Mouse (Mus musculus) spleen, postnatal 10 days (tissue): ENCODE data around the gene Mdfic.
A peak's percentile ranks its signal among the peaks of the same experiment; 100 is the strongest.

Experiments
- DNase-seq, 2 experiments: peaks; one replicate each; pipeline ENCODE4 v3.0.0; 2021 to 2022; ENCODE audit warnings: low spot score in 2 of 2

Mdfic gene

DNA sequence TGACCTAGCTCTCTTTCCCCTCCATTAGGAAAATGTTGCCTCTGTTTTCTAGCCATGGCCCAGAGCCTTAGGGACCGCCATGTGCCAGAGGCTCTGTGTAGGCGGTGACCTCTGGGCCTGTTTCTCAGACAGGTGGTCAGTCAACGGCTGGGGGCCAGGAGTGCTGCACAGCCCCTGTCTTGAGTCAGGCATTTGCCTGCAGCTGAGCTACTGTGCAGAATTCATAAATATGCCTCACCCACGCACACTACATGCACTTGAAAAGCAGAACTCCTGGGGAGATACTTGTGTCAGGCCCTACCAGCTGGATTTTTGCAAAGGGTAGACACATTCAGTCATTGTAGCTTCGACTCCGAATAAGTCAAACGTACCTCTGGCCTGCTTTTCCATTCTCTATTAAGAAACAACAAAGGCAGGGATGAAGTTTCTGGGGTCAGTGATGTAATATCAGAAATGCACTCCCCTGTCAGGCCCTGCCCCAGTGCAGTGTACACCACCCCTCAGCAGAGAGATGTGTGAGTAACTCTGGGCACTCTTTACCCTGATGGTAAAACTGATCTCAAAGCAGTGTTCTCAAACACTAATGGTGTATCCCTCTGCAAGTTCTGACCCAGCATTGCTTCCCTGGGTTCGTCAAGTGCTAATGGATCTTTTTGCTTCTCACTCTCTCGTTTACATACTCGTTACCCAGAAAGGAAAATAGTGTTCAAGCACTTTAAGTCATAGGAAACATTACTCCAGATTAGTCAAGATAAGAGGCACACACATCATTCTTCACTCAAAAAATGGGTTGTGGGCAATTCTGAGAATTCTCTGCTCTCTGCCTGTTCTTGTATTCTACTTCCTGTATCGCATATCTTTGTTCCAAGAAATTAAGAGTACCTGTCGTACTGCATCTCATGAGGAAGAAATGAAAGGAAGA is 72.5 kb downstream of the Mdfic start:
- no peak for DNase-seq

DNA sequence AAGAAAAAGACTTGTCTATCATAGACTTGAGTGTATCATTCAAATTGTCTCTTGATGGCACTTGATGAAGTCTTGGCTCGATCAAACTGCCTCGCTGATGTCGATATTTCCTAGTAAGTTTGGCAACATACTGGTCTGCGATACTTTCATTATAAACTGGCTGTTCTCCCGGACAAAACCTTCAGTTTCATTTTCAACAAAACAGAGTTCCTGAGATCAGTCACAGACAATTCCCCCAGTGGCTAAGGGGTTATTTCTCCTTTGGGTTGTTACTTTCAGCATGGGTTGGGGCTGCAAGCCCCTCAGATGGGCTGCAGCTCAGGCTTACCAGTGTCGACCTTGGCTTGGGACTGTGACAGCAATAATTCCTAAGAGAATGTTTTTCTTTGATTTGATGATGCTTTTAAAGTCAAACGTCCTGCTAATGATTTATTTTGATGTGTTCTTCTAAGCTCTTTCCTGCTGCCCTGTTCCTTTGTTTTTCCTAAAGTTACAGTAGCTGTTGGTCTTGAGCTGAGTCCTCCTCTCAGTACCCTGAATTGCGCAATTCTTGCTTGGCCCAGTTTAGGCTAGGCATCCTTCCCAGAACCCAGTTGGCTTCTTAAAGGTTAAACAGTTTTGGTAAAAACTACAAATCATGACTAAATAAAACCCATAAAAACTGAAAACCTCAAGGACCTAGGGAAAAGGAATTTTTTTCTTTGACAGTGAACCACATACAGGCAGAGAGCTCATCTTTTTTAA is 73.3 kb downstream of the Mdfic start:
- no peak for DNase-seq

DNA sequence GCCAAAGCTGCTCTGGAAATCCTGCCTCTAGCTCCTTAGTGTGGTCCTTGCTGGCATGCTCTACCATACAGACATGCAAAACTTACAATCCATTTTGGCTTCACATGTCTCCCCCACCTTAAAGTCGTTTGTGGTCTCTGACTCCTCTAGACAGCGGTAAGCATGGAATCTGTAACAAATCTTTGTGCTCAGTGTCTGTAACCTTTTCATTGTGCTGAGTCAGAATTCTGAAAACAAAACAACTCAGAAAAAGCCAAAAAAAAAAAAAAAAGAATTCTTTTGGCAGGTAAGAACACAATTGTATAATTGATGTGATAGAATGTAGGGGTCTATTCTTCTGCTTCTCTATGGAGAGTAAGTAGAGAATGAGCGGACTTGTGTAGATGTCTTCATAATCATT is 74.3 kb downstream of the Mdfic start:
- no peak for DNase-seq

DNA sequence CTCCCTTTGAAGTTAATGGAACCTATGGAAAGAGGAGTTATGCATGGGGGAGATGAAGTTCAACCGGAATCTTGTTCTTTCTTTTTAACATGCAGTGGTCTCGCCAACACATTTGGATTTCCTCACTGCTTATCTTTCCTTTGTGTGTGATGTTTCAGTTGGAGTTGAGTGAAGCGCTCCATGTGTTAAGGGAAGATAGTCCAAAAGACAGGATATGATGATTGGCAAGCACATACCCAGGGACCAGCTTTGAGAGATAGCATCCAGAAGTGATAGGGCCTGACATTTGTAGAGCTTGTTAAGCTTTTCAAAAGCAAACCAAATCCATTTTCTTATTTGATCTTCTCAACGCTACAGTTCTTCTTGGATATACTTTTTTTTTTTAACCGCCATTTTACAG is 86.9 kb downstream of the Mdfic start:
- DNase-seq = no peak

DNA sequence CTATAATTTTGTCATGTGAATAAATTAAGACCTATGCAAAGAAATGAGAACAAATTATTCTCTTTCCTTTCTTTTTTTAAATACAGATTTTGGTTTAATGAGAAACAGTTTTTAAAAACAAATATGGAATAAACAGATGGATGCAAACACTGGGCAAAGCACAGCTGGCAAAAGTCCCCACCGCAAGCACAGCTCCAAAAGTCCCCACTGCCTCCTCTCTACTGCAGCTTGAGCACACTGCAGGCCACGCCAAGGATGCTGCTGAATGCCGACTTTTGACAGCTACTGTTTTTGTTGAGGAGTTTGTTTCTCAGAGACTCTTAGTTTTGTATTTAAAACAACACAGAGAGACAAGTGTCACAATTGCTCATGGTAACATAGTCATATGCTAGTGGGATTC is 104.8 kb downstream of the Mdfic start:
- DNase-seq = no peak

DNA sequence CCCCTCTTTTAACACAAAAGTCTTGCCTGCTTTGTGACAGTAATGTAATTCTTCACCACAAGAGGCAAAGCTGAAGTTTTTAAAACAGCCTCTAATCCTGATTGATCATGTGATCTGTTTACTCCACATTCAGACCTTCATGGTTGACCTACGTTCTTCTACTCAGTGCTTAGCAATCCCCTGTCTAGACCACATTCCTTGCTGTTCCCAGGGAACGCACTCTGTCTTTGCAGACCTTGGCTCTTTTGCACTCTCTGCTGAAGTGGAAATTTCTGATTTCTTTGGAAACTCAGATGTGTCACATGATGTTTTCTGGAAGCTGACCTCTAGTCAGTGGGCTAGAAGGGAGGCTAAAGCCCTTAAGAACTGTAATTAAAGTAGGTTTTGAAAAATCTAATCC is 109.4 kb downstream of the Mdfic start:
- DNase-seq = no peak

DNA sequence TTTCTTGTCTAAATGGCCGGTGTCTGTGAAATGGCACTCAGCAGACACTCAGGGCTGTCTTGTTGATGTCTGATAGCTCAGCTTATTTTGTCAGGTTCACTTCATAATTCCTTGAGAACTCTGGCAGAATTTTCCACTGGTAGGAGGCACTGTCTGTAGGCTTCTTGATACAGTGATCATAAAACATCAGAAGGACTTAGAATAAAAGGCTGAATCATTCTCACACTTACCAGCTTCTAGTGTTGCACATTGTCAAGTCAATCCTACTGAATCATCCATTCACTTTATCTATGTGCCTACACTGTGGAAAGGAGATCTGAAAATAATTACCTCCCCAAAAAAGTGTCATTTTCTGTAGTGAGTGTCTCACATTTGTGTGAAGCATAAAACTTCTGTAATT is 110.2 kb downstream of the Mdfic start:
- DNase-seq = no peak

DNA sequence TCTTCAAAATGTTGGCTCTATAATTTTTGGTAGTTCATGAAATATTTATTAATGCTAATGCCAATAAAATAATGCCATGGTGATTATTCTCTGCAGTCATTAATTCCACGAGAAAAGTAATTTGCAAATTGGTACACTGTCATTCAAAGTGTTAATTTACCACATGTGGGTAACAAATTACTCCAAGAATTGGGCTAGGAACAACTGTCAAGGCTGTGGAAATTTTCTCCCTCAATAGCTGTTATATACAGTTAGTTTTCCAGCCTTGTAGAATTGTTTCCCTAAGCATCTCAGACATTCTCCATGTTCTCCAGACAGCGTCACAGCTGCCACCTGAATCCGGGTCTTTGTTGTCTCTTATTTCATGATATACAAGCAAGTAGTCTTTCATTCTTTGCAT is 117.2 kb downstream of the Mdfic start:
- DNase-seq = no peak

DNA sequence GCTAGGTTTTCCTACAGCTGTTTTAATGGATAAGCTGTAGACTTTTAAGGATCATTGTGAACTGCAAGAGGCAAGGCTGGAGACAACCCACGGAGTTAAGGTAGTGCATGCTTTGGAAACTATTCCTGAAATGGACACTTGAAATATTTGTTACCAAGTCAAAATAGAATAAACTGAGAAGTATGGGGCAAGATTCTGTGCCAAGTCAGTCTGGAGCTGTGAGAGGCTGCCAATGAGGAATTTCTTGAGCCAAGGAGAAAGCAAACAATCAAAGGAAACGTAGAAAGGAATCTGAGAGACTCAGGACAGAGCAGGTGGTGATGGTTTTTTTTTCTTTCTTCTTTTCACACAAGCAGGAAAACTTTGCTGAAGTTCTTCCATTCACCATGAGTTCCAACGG is 119.4 kb downstream of the Mdfic start:
- no peak for DNase-seq

DNA sequence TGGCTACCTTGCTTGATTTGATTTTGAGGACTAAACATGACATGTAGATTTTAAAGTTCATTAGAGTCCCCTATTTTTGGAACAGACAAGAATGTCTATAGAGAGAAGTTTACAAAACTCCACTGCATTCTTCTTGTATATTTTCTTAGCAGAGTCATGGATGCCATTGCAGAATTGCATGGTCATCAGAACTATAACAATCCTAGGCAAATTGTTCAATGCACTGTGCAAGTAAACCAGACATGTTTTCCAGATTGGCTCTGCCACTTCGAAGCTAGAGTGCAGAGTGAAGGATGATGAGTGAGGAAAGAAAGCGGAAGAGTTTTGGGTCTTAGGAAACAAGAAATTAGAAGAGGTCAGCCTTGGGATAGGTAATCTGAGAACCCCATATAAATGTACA is 120.0 kb downstream of the Mdfic start:
- no peak for DNase-seq

DNA sequence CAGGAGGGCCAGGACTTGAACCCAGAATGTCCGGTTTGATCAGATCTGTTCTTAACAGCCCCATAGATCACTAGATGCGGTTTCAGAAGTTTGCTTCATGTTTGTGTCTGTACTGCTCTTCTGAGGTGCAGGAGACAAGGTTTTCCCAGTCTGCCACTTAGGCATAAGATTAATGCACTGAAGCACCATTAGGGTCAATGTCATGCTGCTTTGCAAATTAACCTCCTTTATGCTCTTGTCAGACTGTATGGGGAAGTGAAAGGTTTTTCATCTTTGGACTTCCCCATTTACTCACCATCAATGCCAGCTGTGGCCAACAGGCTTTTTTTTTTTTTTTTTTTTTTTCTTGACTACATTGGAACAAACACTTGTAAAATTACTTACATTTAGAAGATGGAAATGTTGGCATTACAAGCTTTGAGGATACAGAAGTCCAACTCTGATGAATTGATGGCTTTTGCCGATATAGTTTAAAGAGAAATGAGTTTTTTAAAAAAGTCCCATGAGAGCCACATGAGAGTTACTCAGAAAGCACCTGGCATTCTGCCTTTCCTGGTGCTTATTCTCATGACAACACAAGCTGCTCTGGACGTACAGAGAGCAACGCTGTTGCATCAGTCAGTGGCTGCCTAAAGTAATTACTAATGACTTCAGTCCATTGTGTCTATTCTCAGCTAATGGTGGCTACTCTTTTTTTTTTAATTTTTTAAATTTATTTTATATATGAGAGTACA is 121.2 kb downstream of the Mdfic start:
- DNase-seq = peak in 1 of 2 experiments; percentile 15

DNA sequence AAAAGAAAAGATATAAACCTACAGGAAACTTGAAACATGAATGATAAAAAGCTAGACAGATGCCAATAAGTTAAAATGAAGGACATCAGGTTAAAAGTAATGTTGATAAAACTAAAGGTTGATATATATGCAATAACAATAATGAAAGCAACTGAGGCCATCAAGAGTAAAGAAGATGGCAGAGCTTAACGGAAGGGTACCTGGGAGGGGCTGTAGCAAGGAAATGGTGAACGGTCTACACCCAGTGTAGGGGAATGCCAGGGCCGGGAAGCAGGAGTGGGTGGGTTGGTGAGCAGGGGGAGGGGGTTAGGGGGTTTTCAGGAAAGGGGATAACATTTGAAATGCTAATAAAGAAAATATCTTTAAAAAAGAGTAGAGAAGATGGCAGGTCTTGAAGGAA is 122.8 kb downstream of the Mdfic start:
- DNase-seq = no peak

DNA sequence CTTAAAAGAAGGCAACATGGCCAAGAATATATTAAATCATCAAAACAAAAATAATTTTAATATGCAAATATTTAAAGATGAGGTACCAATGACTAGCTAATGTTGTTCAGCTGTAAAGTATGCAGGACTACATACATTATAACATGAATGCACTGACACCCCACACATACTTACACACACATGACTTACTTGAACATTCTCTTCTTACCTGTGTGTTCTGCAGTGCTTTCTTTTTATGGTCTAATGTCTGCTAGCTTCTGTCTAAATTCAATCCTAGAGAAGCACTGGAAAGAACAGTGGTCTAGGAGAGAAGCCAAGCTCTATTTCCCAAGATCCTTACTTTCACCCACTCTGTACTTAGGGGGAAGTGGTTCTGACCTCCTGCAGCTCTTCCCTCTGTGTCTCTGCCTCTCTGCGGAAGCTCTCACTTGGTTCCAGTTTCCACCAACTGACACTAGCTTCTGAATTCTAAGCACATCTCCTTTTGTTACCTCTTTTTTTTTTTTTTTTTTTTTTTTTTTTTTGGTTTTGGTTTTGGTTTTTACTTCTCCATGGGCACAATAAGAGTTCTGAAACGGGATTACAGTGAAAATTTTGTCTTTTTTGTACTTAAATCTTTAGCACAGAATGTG is 125.4 kb downstream of the Mdfic start:
- DNase-seq = peak in 1 of 2 experiments; percentile 25
